Mouse (Mus musculus): ENCODE data around the gene Lrrc8c.

DNA sequence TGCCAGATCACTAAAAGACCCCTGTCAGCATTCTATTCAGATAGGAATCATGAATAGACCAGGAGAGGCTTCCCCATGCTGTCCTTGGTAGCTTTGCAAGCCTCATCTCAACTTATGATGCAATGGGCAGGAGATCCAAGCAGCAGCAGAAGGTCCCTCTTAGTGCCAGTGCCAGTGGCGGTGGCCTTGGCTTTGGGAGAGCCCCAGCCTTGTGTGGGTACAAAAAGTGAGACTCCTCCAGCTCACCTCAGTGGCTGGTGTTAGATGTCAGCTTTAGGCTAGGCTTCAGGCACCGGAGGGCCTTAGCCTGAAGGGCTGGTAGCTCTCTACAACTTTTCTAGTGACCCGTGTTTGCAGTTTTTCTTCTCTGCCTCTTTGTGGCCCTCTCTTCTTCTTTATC, 18.1 kb upstream of the Lrrc8c start:
- no peak for TF ChIP-seq CTCF (IDR thresholded peaks at IDR 0.05; ENCODE audit: low read depth)
- no peak for TF ChIP-seq EP300 (IDR thresholded peaks at IDR 0.05; ENCODE audit: low read depth)

All from liver, embryonic 14.5 days (tissue).